Mouse (Mus musculus) ES-E14 (cell line): Measurements from ENCODE around the gene Ildr2. TPM values are rescaled to one million over a fixed set of nuclear protein-coding genes. Genes with fewer than 3 reads are reported as not detected.
A peak's percentile ranks its signal among the peaks of the same experiment; 100 is the strongest.

Source experiments
- DNase-seq: peaks from one replicate; pipeline ENCODE4 v3.0.0-alpha.2; 2013; ENCODE audit warnings: low read depth, low spot score
- H3K27ac ChIP-seq: 2 replicates; pipeline ENCODE4 v1.5.1; 2012; ENCODE audit warnings: low read depth, mild to moderate bottlenecking, low read length, moderate library complexity, mixed read lengths; ENCODE audit not compliant: poor library complexity, insufficient read depth, severe bottlenecking
- H3K36me3 ChIP-seq: 2 replicates; pipeline ENCODE4 v1.6.1; 2012; ENCODE audit warnings: mild to moderate bottlenecking, low read length, moderate library complexity, mixed read lengths; ENCODE audit not compliant: control insufficient read depth, poor library complexity, insufficient read depth, severe bottlenecking
- H3K4me1 ChIP-seq, 2 experiments: fragments of 150-350 bp in 1 of 2; sonication (generic) in 1 of 2; 2 replicates each; pipeline ENCODE4 v1.6.1; 2012; ENCODE audit warnings: low read length in 2 of 2, mild to moderate bottlenecking in 1 of 2, mixed read lengths in 1 of 2; ENCODE audit not compliant: control insufficient read depth in 2 of 2, insufficient read depth in 2 of 2, poor library complexity in 1 of 2
- H3K4me3 ChIP-seq, 2 experiments: fragments of 150-350 bp in 1 of 2; sonication (generic) in 1 of 2; 2 replicates each; pipeline ENCODE4 v1.5.1; 2012; ENCODE audit warnings: low read length in 2 of 2, low read depth in 1 of 2, mild to moderate bottlenecking in 1 of 2, mixed read lengths in 1 of 2; ENCODE audit not compliant: insufficient read depth in 1 of 2, poor library complexity in 1 of 2, severe bottlenecking in 1 of 2
- H3K9ac ChIP-seq: 2 replicates; pipeline ENCODE4 v1.6.1; 2012; ENCODE audit warnings: low read depth, mild to moderate bottlenecking, low read length, mixed read lengths; ENCODE audit not compliant: poor library complexity, insufficient read depth, severe bottlenecking
- H3K9me3 ChIP-seq: fragments of 150-350 bp; sonication (generic); 2 replicates; pipeline ENCODE4 v1.6.1; 2012; ENCODE audit warnings: low read depth, mild to moderate bottlenecking, low read length; ENCODE audit not compliant: control insufficient read depth, insufficient read depth
- CHD2 ChIP-seq: IDR thresholded peaks from 2 replicates; pipeline ENCODE4 v1.6.1; 2014; ENCODE audit warnings: mild to moderate bottlenecking, low read depth, low read length, inconsistent platforms
- HCFC1 ChIP-seq: IDR thresholded peaks from 2 replicates; pipeline ENCODE4 v1.6.1; 2012; ENCODE audit warnings: low read length, inconsistent platforms, borderline replicate concordance; ENCODE audit not compliant: insufficient read depth
- MAFK ChIP-seq: IDR thresholded peaks from 2 replicates; pipeline ENCODE4 v1.6.1; 2014; ENCODE audit warnings: mild to moderate bottlenecking, low read depth, low read length, inconsistent platforms; ENCODE audit not compliant: insufficient read depth
- ZC3H11A ChIP-seq: IDR thresholded peaks from 2 replicates; pipeline ENCODE4 v1.6.1; 2012; ENCODE audit warnings: low read depth, mild to moderate bottlenecking, inconsistent platforms, low read length, borderline replicate concordance
- ZNF384 ChIP-seq: IDR thresholded peaks from 2 replicates; pipeline ENCODE4 v1.6.1; 2012; ENCODE audit warnings: low read depth, low read length, inconsistent platforms
- in situ Hi-C, 2 experiments: fragments of 600-800 bp; cut with MboI; formaldehyde crosslinking; loops; one replicate each; pipeline ENCODE4 v1.15.1; 2025; ENCODE audit warnings: low sequenced_read_pairs in 2 of 2, inconsistent platforms in 1 of 2; ENCODE audit not compliant: unreplicated experiment in 2 of 2
- total RNA-seq: library from RNA; depleted of rRNA; stranded (reverse); fragments of 300-350 nt; gene quantifications from 2 replicates; pipeline ENCODE4 v1.2.3, GENCODE M21; 2012

Ildr2 gene
- total RNA-seq, 1 experiment: 2.9 TPM

- DNase-seq: no peak
- peak; percentile 87 for TF ChIP-seq MAFK
- TF ChIP-seq HCFC1: no peak
- Histone ChIP-seq H3K4me1 (no peaks in the 10 kb centered on the region), H3K4me3 (peak overlapping the region; percentile 60 to 71), H3K9ac (peak overlapping the region; percentile 57), H3K36me3 (no peaks in the 10 kb centered on the region), H3K9me3 (no peaks in the 10 kb centered on the region), H3K27ac (no peak overlapping the region)
- in situ Hi-C loops: loop anchor here in 1 of 2 experiments (25.0 kb wide), 1 partner anchor 522 kb away; the partner anchor contains the start of gene Cd247
These were observed 55.1 kb downstream of the Ildr2 start for GRCm38 (mm10) chr1:166308851-166309715.

GRCm38 (mm10) chr1:166311151-166311550 lies 57.2 kb downstream of the Ildr2 start:
- no peaks in the 10 kb centered on the region for H3K4me1 ChIP-seq
- no peak overlapping the region for H3K9ac ChIP-seq
- H3K36me3 ChIP-seq: no peaks in the 10 kb centered on the region
- H3K9me3 ChIP-seq: no peaks in the 10 kb centered on the region
- TF ChIP-seq ZNF384: no peak
- no peak for TF ChIP-seq HCFC1
- no peak for TF ChIP-seq CHD2
- TF ChIP-seq MAFK: no peak
- TF ChIP-seq ZC3H11A: no peak
- H3K27ac ChIP-seq: no peak overlapping the region
- in situ Hi-C loops: loop anchor here (10.0 to 25.0 kb wide), 3 partner anchors 146 to 536 kb away; partner anchors contain the start of gene Cd247 (in 1 of the 2)
- no peak for DNase-seq
- H3K4me3 ChIP-seq: no peak overlapping the region

GRCm38 (mm10) chr1:166313637-166314036 lies 59.7 kb downstream of the Ildr2 start:
- no peak for DNase-seq
- Histone ChIP-seq H3K9ac (no peak overlapping the region), H3K27ac (no peak overlapping the region), H3K9me3 (no peaks in the 10 kb centered on the region), H3K4me1 (no peaks in the 10 kb centered on the region), H3K4me3 (no peak overlapping the region), H3K36me3 (no peaks in the 10 kb centered on the region)
- no peak for TF ChIP-seq ZNF384
- no peak for TF ChIP-seq ZC3H11A
- no peak for TF ChIP-seq MAFK
- no peak for TF ChIP-seq HCFC1
- TF ChIP-seq CHD2: no peak
- in situ Hi-C loops: loop anchor here (10.0 to 25.0 kb wide), 3 partner anchors 149 to 539 kb away; partner anchors contain the start of gene Cd247 (in 1 of the 2)

GRCm38 (mm10) chr1:166315706-166316105 lies 61.8 kb downstream of the Ildr2 start:
- no peak for TF ChIP-seq CHD2
- TF ChIP-seq HCFC1: no peak
- no peak for TF ChIP-seq ZC3H11A
- no peak for TF ChIP-seq MAFK
- Histone ChIP-seq H3K4me1 (no peaks in the 10 kb centered on the region), H3K9me3 (no peaks in the 10 kb centered on the region), H3K27ac (no peak overlapping the region), H3K4me3 (no peak overlapping the region), H3K36me3 (no peaks in the 10 kb centered on the region), H3K9ac (no peak overlapping the region)
- no peak for DNase-seq
- in situ Hi-C loops: loop anchor here (5.0 to 25.0 kb wide), 4 partner anchors 151 to 541 kb away; partner anchors contain the start of gene Cd247 (in 1 of the 2)
